Mouse (Mus musculus) midbrain, postnatal 0 days (tissue): ENCODE results near the gene Arl15. TPM values are rescaled to one million over a fixed set of nuclear protein-coding genes. Genes with fewer than 3 reads are reported as not detected.

Source experiments
- ATAC-seq: fragments of 200-750 bp; cut with Nextera tagmentation; 2 replicates; pipeline ENCODE4 v1.8.0; 2017; ENCODE audit warnings: moderate number of reproducible peaks, mild to moderate bottlenecking, moderate TSS enrichment, moderate library complexity; ENCODE audit not compliant: low FRiP score
- DNase-seq: peaks from one replicate; pipeline ENCODE4 v3.0.0-alpha.2; 2015; ENCODE audit warnings: low spot score
- H3K27ac ChIP-seq: fragments of 300-500 bp; sonication (generic); 2 replicates; pipeline ENCODE4 v1.5.1; 2014; ENCODE audit warnings: low read depth, mild to moderate bottlenecking, low read length, mixed read lengths
- H3K27me3 ChIP-seq: fragments of 300-500 bp; sonication (generic); 2 replicates; pipeline ENCODE4 v1.6.1; 2014; ENCODE audit warnings: low read length, control low read depth, mixed read lengths; ENCODE audit not compliant: insufficient read depth
- H3K36me3 ChIP-seq: fragments of 300-500 bp; sonication (generic); 2 replicates; pipeline ENCODE4 v1.6.1; 2014; ENCODE audit warnings: low read length, control low read depth, mixed read lengths; ENCODE audit not compliant: insufficient read depth
- H3K4me1 ChIP-seq: fragments of 300-500 bp; sonication (generic); 2 replicates; pipeline ENCODE4 v1.6.1; 2014; ENCODE audit warnings: mild to moderate bottlenecking, control low read depth, antibody characterized with exemption, low read length, mixed read lengths; ENCODE audit not compliant: insufficient read depth
- H3K4me2 ChIP-seq: fragments of 300-500 bp; sonication (generic); 2 replicates; pipeline ENCODE4 v1.6.1; 2014; ENCODE audit warnings: low read depth, mild to moderate bottlenecking, low read length, mixed read lengths; ENCODE audit not compliant: poor library complexity, severe bottlenecking
- H3K4me3 ChIP-seq: fragments of 300-500 bp; sonication (generic); 2 replicates; pipeline ENCODE4 v1.5.1; 2014; ENCODE audit warnings: low read depth, mild to moderate bottlenecking, low read length, moderate library complexity
- H3K9ac ChIP-seq: fragments of 300-500 bp; sonication (generic); replicated peaks from 2 replicates; pipeline ENCODE4 v1.6.1; 2014; ENCODE audit warnings: mild to moderate bottlenecking, low read length, moderate library complexity, mixed read lengths; ENCODE audit not compliant: poor library complexity, severe bottlenecking
- H3K9me3 ChIP-seq: fragments of 300-500 bp; sonication (generic); 2 replicates; pipeline ENCODE4 v1.6.1; 2016; ENCODE audit warnings: low read length, control low read depth
- CTCF ChIP-seq: IDR thresholded peaks from 2 replicates; pipeline ENCODE4 v1.5.1; 2016; ENCODE audit warnings: antibody characterized with exemption, mild to moderate bottlenecking
- whole genome bisulfite sequencing: fragments of 180-500 bp; shearing (Covaris S2); extraction: QIAGEN DNeasy Blood & Tissue Kit; methylation state at CpG from one replicate; pipeline ENCODE4 v1.1.7; 2014; 5-methylcytosine and 5-hydroxymethylcytosine counted together
- polyA plus RNA-seq: library from polyadenylated mRNA; unstranded; fragments of >200 nt; fragmentation: Nextera tagmentation; extraction: Ambion mirVana; gene quantifications from 2 replicates; pipeline ENCODE4 v1.2.1, GENCODE M21; 2015
- total RNA-seq: library from RNA; depleted of rRNA; stranded (reverse); fragments of >200 nt; gene quantifications from 2 replicates; pipeline ENCODE4 v1.2.3, GENCODE M21; 2014

Arl15 gene
- total and polyA plus RNA-seq, 2 experiments from 2014 or later, result 16.8 to 54.8 TPM

DNA sequence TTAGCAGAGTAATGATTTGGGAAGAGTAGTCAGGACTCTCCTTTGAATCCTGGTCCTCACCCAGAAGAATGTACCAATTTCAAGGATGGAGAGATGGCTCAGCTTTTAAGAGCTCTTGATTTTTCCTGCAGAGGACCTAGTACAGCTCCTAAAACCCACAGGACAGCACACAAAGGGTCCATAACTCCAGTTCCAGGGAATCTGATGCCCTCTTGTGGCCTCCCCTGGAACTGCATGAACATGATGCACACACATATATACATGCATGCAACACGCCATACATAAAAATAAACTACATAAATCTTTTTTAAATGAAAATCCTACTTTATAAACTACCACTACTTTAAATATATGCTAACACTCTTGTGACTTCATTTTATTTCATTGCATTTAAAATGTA is 70.6 kb downstream of the Arl15 start:
- ATAC-seq, result no peak
- Histone ChIP-seq H3K27me3 (no peaks in the 10 kb centered on the region), H3K36me3 (no peaks in the 10 kb centered on the region), H3K9me3 (no peaks in the 10 kb centered on the region), H3K4me2 (no peak overlapping the region), H3K27ac (no peak overlapping the region), H3K9ac (no peak overlapping the region), H3K4me1 (no peaks in the 10 kb centered on the region), H3K4me3 (no peak overlapping the region)
- WGBS, result 58% methylated on average over 1 of the region's 1 CpGs
- DNase-seq, result peak; percentile 75
- TF ChIP-seq CTCF, result peak; percentile 94

DNA sequence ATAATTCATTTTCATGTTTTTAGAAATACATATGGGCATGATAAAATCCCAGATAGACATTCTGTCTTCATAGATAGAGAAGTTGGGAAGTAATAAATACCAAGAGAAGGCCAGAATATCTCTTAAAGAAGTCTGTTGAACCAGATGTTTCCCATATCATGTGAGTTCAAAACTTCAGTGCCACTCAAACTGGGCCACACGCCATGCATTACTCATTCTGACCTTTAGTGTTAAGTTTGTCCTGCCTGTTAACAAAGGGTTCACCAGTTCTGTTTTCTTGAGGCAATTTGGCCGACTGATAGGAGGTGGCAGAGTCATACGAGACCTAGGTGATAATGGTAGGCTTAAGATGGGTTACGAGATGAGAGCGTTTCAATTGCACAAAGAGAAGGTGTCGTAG is 71.1 kb downstream of the Arl15 start:
- DNase-seq, result no peak

DNA sequence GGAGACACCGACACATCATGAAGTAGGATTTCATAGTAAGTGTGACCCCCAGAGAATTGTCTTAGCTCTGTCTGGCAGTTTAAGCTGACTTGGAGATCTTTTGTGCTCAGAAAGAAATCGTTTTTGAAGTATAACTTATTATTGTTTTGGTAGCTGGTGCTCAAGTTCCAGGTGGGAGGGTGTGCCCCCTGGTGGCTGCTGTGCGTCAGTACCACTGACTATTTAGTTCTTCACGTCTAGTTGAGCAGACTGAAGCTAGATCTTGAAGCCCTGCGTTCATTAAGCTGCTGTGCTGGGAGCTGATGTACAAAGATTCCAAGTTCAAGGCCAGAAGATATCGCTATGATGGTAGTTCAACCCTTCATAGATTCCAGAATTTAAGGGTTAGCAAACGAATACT is 71.5 kb downstream of the Arl15 start:
- ATAC-seq (no peak), DNase-seq (peak; percentile 66)
- Histone ChIP-seq H3K27me3 (no peaks in the 10 kb centered on the region), H3K4me2 (no peak overlapping the region), H3K9me3 (no peaks in the 10 kb centered on the region), H3K4me3 (no peak overlapping the region), H3K4me1 (no peaks in the 10 kb centered on the region), H3K27ac (no peak overlapping the region), H3K36me3 (no peaks in the 10 kb centered on the region), H3K9ac (no peak overlapping the region)
- WGBS, result 33% methylated on average over 7 of the region's 7 CpGs
- peak; percentile 87 for TF ChIP-seq CTCF

More for the DNA sequence above, 71.1 kb downstream of the Arl15 start:
- no peak overlapping the region for H3K4me3 ChIP-seq
- TF ChIP-seq CTCF, result no peak
- H3K27me3 ChIP-seq, result no peaks in the 10 kb centered on the region
- H3K27ac ChIP-seq, result no peak overlapping the region
- no peak overlapping the region for H3K9ac ChIP-seq
- H3K9me3 ChIP-seq, result no peaks in the 10 kb centered on the region
- H3K4me1 ChIP-seq, result no peaks in the 10 kb centered on the region
- ATAC-seq, result no peak
- H3K36me3 ChIP-seq, result no peaks in the 10 kb centered on the region
- 78% methylated on average over 6 of the region's 6 CpGs for WGBS
- H3K4me2 ChIP-seq, result no peak overlapping the region

DNA sequence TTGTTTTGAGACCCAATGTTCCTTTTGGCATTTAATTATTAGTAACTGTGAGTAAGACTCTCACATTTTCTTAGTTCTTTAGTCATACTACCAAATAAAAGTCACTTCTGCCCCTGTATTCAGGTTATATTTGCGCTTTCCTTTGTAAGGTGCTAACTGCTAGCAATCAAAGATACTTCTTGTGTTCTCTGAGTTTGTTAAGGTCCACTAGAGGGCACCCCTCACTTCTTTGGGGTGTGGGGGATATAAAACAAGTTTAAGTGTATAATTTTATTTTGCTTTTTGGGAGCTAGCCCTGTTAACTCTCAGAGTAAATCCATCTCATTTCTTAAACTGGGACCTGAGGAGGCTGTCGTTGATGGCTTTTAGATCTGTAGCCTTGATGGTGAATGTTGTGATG is 73.4 kb downstream of the Arl15 start:
- TF ChIP-seq CTCF, result peak; percentile 58
- Histone ChIP-seq H3K27me3 (no peaks in the 10 kb centered on the region), H3K27ac (no peak overlapping the region)

DNA sequence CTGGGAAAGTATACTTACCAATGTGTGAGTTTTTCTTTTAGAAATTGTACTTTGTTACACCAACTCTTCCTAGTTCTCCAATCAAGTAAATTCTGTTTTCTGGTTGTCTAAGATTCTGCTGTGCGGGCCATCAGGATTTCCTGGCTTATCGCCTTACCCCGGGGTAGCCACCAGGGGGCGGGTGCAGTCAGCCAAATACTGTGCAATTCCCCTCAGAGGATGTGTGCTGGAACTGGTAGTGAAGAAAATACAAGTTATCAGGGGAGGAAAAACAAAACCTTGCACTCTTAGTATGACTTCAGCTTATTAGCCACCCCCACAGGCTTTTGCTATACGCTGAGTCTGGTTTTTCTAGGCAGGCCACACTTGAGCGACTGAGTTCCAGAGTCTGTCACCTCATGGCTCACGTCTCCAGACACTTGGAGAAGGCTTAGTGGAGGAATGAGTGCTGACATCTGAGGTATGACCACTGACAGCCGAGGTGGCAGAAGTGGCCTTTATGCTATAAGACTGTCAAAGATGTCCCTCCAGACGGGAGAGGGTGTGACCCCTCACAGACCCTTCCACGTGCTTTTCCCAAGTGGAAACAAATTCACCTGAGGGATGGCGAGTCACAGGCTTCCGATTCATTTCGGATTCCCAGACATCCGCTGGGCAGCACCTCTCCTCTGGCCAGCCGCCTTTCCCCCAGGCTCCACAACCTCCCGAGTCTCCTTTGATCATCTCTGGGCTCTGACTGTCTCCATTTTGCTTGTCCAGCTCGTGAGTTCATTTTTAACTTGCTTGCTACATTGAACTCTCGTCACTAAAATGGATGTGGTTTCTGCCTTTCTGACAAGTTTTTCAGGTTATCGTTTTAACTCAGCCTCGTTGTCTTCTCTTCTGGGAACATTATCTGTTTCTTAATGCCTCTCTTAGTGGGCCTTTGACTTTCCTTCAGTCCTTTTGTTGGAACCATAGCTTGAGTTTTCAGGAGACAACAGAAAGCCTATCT is 75.2 kb downstream of the Arl15 start:
- no peak overlapping the region for H3K4me2 ChIP-seq
- TF ChIP-seq CTCF, result peak; percentile 78
- peak; percentile 50 for DNase-seq
- H3K27me3 ChIP-seq, result no peaks in the 10 kb centered on the region
- H3K27ac ChIP-seq, result no peak overlapping the region
- no peaks in the 10 kb centered on the region for H3K9me3 ChIP-seq
- H3K36me3 ChIP-seq, result no peaks in the 10 kb centered on the region
- H3K4me1 ChIP-seq, result no peaks in the 10 kb centered on the region
- H3K4me3 ChIP-seq, result no peak overlapping the region
- 0 out of 2 replicates have a peak, but pooled peaks have one; percentile 42 for ATAC-seq
- 67% methylated on average over 20 of the region's 20 CpGs for WGBS
- H3K9ac ChIP-seq, result no peak overlapping the region

More for the DNA sequence above, 73.4 kb downstream of the Arl15 start:
- H3K36me3 ChIP-seq, result no peaks in the 10 kb centered on the region
- H3K4me2 ChIP-seq, result no peak overlapping the region
- H3K9me3 ChIP-seq, result no peaks in the 10 kb centered on the region
- H3K4me3 ChIP-seq, result no peak overlapping the region
- H3K4me1 ChIP-seq, result no peaks in the 10 kb centered on the region
- WGBS, result 96% methylated on average over 2 of the region's 2 CpGs
- ATAC-seq (no peak), DNase-seq (no peak)
- no peak overlapping the region for H3K9ac ChIP-seq

DNA sequence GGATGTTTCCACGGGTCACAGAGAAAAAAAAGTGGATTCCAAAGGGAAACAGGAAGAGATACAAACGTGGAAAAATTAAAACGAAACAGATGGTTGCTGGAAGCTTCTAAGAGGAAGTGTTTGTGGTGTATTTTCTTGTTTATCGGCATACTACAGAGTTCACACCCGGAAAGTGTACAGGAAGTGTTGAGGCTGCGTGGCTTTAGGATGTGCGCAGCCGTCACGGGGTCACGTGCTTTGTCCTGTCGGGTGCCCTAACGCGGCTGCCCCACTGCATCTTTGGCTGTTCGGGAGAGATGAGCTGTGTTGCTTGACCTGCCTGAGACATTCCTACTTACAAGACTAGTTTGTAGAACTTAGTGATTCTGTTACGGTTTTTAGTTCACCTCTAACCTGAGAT is 76.1 kb downstream of the Arl15 start:
- Histone ChIP-seq H3K27ac (no peak overlapping the region), H3K4me3 (no peak overlapping the region), H3K4me2 (no peak overlapping the region), H3K36me3 (no peaks in the 10 kb centered on the region), H3K27me3 (no peaks in the 10 kb centered on the region), H3K4me1 (no peaks in the 10 kb centered on the region), H3K9ac (no peak overlapping the region), H3K9me3 (no peaks in the 10 kb centered on the region)
- DNase-seq (no peak), ATAC-seq (no peak)
- no peak for TF ChIP-seq CTCF
- WGBS, result 87% methylated on average over 15 of the region's 15 CpGs
